Mouse (Mus musculus): Measurements from ENCODE around the gene Lrrc74a.

DNA sequence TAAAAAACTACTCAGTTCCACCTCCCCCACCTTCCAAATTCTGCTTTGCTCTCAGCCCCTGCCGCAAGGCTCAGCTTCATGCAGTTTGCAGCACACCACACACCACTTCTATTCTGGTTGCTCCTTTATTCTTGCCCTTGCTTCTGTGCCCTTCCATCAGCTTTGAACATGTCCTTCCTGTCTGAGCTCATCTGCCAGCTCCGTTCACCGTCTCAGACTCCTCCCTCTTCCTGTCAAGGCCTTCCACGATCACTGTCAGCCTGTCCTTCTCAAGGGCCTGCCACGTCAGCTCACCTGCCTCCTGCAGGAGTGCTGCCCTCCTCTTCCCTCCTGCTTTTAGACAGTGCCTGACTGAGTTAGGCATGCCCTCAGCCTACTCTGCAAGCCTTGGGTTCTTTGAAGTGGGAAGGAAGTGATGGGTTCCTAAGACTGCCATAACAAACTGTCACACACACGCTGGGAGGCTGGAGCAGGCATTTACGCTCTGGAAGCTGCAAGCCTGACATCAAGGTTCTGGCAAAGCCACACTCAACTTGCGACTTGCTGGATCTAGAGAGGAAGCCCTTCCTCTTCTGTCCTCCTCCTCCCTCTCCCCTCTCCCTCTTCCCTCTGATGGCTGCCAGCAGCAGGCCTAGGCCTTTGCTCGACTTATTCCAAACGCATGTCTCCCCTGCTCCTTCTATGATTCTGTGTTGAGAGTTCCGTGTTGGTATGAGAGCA, 76.7 kb downstream of the Lrrc74a start:
- TF ChIP-seq CTCF (conservative IDR thresholded peaks at IDR 0.05 in 1 of 2, IDR thresholded peaks at IDR 0.05 in 1 of 2; ENCODE audit: low read depth in 2 of 2, low read length in 2 of 2) (no peak), RCOR1 (conservative IDR thresholded peaks at IDR 0.05; ENCODE audit: low read depth, low read length) (no peak), ELF1 (IDR thresholded peaks at IDR 0.05; ENCODE audit: low read depth, low read length) (peak; percentile 76), POLR2A (IDR thresholded peaks at IDR 0.05; ENCODE audit: low read depth, low read length) (peak; percentile 68), E2F4 (IDR thresholded peaks at IDR 0.05; ENCODE audit: insufficient replicate concordance, low read depth, low read length) (no peak)

Measured in CH12.LX (cell line).